Mouse (Mus musculus) intestine, postnatal 0 days (tissue): ENCODE results near the gene Ryr2. TPM values are rescaled to one million over a fixed set of nuclear protein-coding genes. Genes with fewer than 3 reads are reported as not detected.

Source experiments
- ATAC-seq: fragments of 200-750 bp; cut with Nextera tagmentation; 2 replicates; pipeline ENCODE4 v1.8.0; 2017; ENCODE audit warnings: mild to moderate bottlenecking, moderate TSS enrichment, moderate library complexity
- H3K27ac ChIP-seq: fragments of 300-500 bp; sonication (generic); 2 replicates; pipeline ENCODE4 v1.5.1; 2014; ENCODE audit warnings: mild to moderate bottlenecking, low read depth, low read length, moderate library complexity
- H3K27me3 ChIP-seq: fragments of 300-500 bp; sonication (generic); replicated peaks from 2 replicates; pipeline ENCODE4 v1.6.1; 2014; ENCODE audit warnings: low read length, mixed read lengths; ENCODE audit not compliant: control insufficient read depth, insufficient read depth
- H3K36me3 ChIP-seq: fragments of 300-500 bp; sonication (generic); 2 replicates; pipeline ENCODE4 v1.6.1; 2014; ENCODE audit warnings: mild to moderate bottlenecking, moderate library complexity; ENCODE audit not compliant: control insufficient read depth, insufficient read depth
- H3K4me1 ChIP-seq: fragments of 300-500 bp; sonication (generic); replicated peaks from 2 replicates; pipeline ENCODE4 v1.6.1; 2014; ENCODE audit warnings: antibody characterized with exemption, low read length, mixed read lengths; ENCODE audit not compliant: control insufficient read depth, insufficient read depth
- H3K4me2 ChIP-seq: fragments of 300-500 bp; sonication (generic); replicated peaks from 2 replicates; pipeline ENCODE4 v1.6.1; 2014; ENCODE audit warnings: low read depth, mild to moderate bottlenecking, moderate library complexity
- H3K4me3 ChIP-seq: fragments of 300-500 bp; sonication (generic); 2 replicates; pipeline ENCODE4 v1.5.1; 2014; ENCODE audit warnings: low read depth, low read length
- H3K9ac ChIP-seq: fragments of 300-500 bp; sonication (generic); 2 replicates; pipeline ENCODE4 v1.6.1; 2014; ENCODE audit warnings: mild to moderate bottlenecking, low read depth, low read length
- H3K9me3 ChIP-seq: fragments of 300-500 bp; sonication (generic); 2 replicates; pipeline ENCODE4 v1.6.1; 2016; ENCODE audit warnings: mixed run types; ENCODE audit not compliant: control insufficient read depth
- CTCF ChIP-seq: sonication (generic); IDR thresholded peaks from 2 replicates; pipeline ENCODE4 v1.5.1; 2016; ENCODE audit warnings: low read depth, mild to moderate bottlenecking, control low read depth, antibody characterized with exemption, moderate library complexity
- WGBS: fragments of 180-500 bp; shearing (Covaris S2); extraction: QIAGEN DNeasy Blood & Tissue Kit; methylation state at CpG from one replicate; pipeline ENCODE4 v1.1.7; 2014; 5-methylcytosine and 5-hydroxymethylcytosine counted together
- polyA plus RNA-seq: library from polyadenylated mRNA; unstranded; fragments of >200 nt; fragmentation: Nextera tagmentation; extraction: Ambion mirVana; gene quantifications from 2 replicates; pipeline ENCODE4 v1.2.1, GENCODE M21; 2015

The Ryr2 gene
- polyA plus RNA-seq, 1 experiment from 2014 or later, result 0.74 TPM

GRCm38 (mm10) chr13:11511540-11512177 is 595.1 kb downstream of the Ryr2 start:
- no peak for TF ChIP-seq CTCF
- WGBS, result 84% methylated on average over 2 of the region's 2 CpGs
- Histone ChIP-seq H3K36me3 (no peaks in the 10 kb centered on the region), H3K4me2 (no peak overlapping the region), H3K4me3 (no peak overlapping the region), H3K9ac (no peak overlapping the region), H3K9me3 (no peaks in the 10 kb centered on the region), H3K27ac (no peak overlapping the region), H3K27me3 (no peaks in the 10 kb centered on the region), H3K4me1 (no peaks in the 10 kb centered on the region)
- no peak for ATAC-seq

Other genes starting within 250 kb of the Ryr2 start
- 2.3 and 2.8 TPM in 2 replicates for gene Mtr, start 151.2 kb upstream of the Ryr2 start, polyA plus RNA-seq
- gene Actn2, start 233.8 kb upstream of the Ryr2 start, polyA plus RNA-seq, result 1.2 and 1.5 TPM in 2 replicates